ENCODE assay signal across 8 mouse cellular contexts in the genomic region with DNA sequence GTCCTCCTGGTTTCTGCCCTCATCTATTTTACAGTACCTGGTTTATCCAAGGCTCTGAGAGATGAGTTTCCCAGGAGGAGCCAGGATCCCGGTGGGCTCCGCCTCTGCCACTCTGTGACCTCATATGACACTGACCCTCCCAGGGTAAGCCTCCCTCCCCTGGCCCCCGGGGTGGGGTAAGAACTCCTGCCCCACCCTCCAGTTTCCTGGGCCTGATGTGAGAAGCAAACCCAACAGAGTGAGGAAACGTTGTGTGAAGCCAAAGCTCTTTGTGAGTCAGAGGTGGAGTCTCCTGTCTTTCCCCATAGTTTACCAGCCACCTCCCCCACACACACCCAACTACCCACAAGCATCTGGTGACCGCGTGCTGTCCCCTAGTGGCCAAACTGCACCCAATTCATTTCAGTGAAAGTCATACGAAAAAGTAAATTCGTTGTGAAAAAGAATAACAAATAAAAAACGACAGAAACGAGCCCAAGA. TPM values are rescaled to one million over a fixed set of nuclear protein-coding genes. Genes with fewer than 3 reads are reported as not detected.
DNase-seq lines count a peak whose midpoint lies in the region; ATAC-seq and TF ChIP-seq lines count a peak whose summit lies in the region.

No protein-coding gene starts in this region.

- WGBS in hindbrain, embryonic 10.5 days, result 3% methylated on average over 10 of the region's 10 CpGs
- 1% methylated on average over 10 of the region's 10 CpGs for WGBS in lung, postnatal 0 days

- H3K4me1 ChIP-seq in hindbrain, embryonic 10.5 days (replicated peaks), result peaks cover 33% of the 10 kb centered on the region
- H3K4me1 ChIP-seq in lung, postnatal 0 days (ENCODE audit: insufficient read depth, low read depth, low read length), result peaks cover 17% of the 10 kb centered on the region

- peak overlapping the region; percentile 40 for H3K4me3 ChIP-seq in hindbrain, embryonic 10.5 days
- no peak overlapping the region for H3K4me3 ChIP-seq in lung, postnatal 0 days (ENCODE audit: low read depth, low read length)

- peak overlapping the region; percentile 92 for H3K27ac ChIP-seq in hindbrain, embryonic 10.5 days
- H3K27ac ChIP-seq in lung, postnatal 0 days (ENCODE audit: low read length), result no peak overlapping the region

- H3K9me3 ChIP-seq in hindbrain, embryonic 10.5 days, result no peaks in the 10 kb centered on the region
- no peaks in the 10 kb centered on the region for H3K9me3 ChIP-seq in lung, postnatal 0 days (ENCODE audit: low read length)

- H3K27me3 ChIP-seq in hindbrain, embryonic 10.5 days (ENCODE audit: insufficient read depth, poor library complexity, severe bottlenecking), result no peaks in the 10 kb centered on the region; the same call in 1 of the 2 replicates
- no peaks in the 10 kb centered on the region for H3K27me3 ChIP-seq in lung, postnatal 0 days (replicated peaks; ENCODE audit: insufficient read depth, low read length)

- peak; percentile 99 for TF ChIP-seq CTCF in lung, postnatal 0 days (IDR thresholded peaks at IDR 0.05)

- no peak overlapping the region for H3K9ac ChIP-seq in lung, postnatal 0 days (replicated peaks; ENCODE audit: low read depth)

- H3K4me2 ChIP-seq in lung, postnatal 0 days (replicated peaks; ENCODE audit: low read depth, low read length), result peak overlapping the region; percentile 43

- no peaks in the 10 kb centered on the region for H3K36me3 ChIP-seq in hindbrain, embryonic 10.5 days
- H3K36me3 ChIP-seq in lung, postnatal 0 days (ENCODE audit: insufficient read depth, low read length), result no peaks in the 10 kb centered on the region

- TF ChIP-seq EP300 in lung, postnatal 0 days (IDR thresholded peaks at IDR 0.05), result peak; percentile 81

- ATAC-seq in lung, postnatal 0 days, result peak; percentile 94

- peak; percentile 88 for DNase-seq in ES-CJ7 (ENCODE audit: low read depth, low spot score)
- peak; percentile 36 to 50 for DNase-seq in cerebellum, adult 18-20 months
- peak; percentile 50 to 84 for DNase-seq in frontal cortex, adult 2 months (ENCODE audit: extremely low spot score in 1 of 2, low spot score in 1 of 2)
- peak; percentile 88 for DNase-seq in hindbrain, embryonic 10.5 days (ENCODE audit: low spot score)
- peak; percentile 59 for DNase-seq in layer of hippocampus, adult 9-10 months (ENCODE audit: low spot score)
- peak; percentile 98 for DNase-seq in lung, postnatal 0 days (ENCODE audit: low spot score)
- DNase-seq in ovary, postnatal 10 days (ENCODE audit: low spot score), result peak; percentile 49
- peak; percentile 55 for DNase-seq in thymus, postnatal 25 days

RNA-seq across cellular contexts. Expression of a gene that starts 28.7 kb away (rescaled TPM):
- 75.7 and 79.8 TPM in 2 replicates for polyA plus RNA-seq in frontal cortex, adult 2 months (2012; rRNA removed)
- 84.6 and 104 TPM in 2 replicates for polyA plus RNA-seq in hindbrain, embryonic 10.5 days (2016; fragmentation: Nextera tagmentation; extraction: Ambion mirVana)
- polyA plus RNA-seq in lung, postnatal 0 days (2015; fragmentation: Nextera tagmentation; extraction: Ambion mirVana), result 94.5 and 99.4 TPM in 2 replicates

Comparison
In these comparisons a context has a peak if more than half of its experiments do, and no peak if none do; other contexts are left out.
1. DNase-seq: peak in every context shown above with its lines; median percentile 98 in lung, postnatal 0 days; 88 in ES-CJ7; 88 in hindbrain, embryonic 10.5 days; 67 in frontal cortex, adult 2 months; 59 in layer of hippocampus, adult 9-10 months; 55 in thymus, postnatal 25 days; 49 in ovary, postnatal 10 days; 43 in cerebellum, adult 18-20 months.